Mouse (Mus musculus) small intestine, adult 2 months (tissue): Measurements from ENCODE around the gene Mgrn1. TPM values are rescaled to one million over a fixed set of nuclear protein-coding genes. Genes with fewer than 3 reads are reported as not detected.

Experiments used
- H3K27ac ChIP-seq: fragments of 200-500 bp; 2 replicates; pipeline ENCODE4 v1.5.1; 2012; ENCODE audit warnings: low read depth, low read length, control low read depth, inconsistent platforms; ENCODE audit not compliant: insufficient read depth
- H3K27me3 ChIP-seq: fragments of 200-500 bp; 2 replicates; pipeline ENCODE4 v1.6.1; 2012; ENCODE audit warnings: mild to moderate bottlenecking, moderate library complexity, low read length, inconsistent platforms; ENCODE audit not compliant: control insufficient read depth, insufficient read depth
- H3K36me3 ChIP-seq: fragments of 200-500 bp; 2 replicates; pipeline ENCODE4 v1.6.1; 2012; ENCODE audit warnings: mild to moderate bottlenecking, low read length, control low read depth, inconsistent platforms; ENCODE audit not compliant: control insufficient read depth, insufficient read depth
- H3K4me1 ChIP-seq: fragments of 200-500 bp; 2 replicates; pipeline ENCODE4 v1.6.1; 2012; ENCODE audit warnings: low read length, inconsistent platforms, mixed read lengths; ENCODE audit not compliant: control insufficient read depth, insufficient read depth, insufficient read length
- H3K4me3 ChIP-seq: fragments of 200-500 bp; 2 replicates; pipeline ENCODE4 v1.5.1; 2012; ENCODE audit warnings: low read depth, mild to moderate bottlenecking, control low read depth, inconsistent platforms, low read length, moderate library complexity
- CTCF ChIP-seq: fragments of 200-500 bp; IDR thresholded peaks from 2 replicates; pipeline ENCODE4 v1.5.1; 2012; ENCODE audit warnings: low read depth, mild to moderate bottlenecking, control low read depth, inconsistent platforms, low read length, moderate library complexity, mixed read lengths; ENCODE audit not compliant: insufficient replicate concordance, insufficient read length; ENCODE audit errors: extremely low read depth
- POLR2A ChIP-seq: fragments of 200-500 bp; IDR thresholded peaks from 2 replicates; pipeline ENCODE4 v1.6.1; 2012; ENCODE audit warnings: low read depth, mild to moderate bottlenecking, control low read depth, inconsistent platforms, low read length, moderate library complexity
- WGBS: fragments of 180-500 bp; shearing (Covaris S2); methylation state at CpG from one replicate; pipeline ENCODE4 v1.1.7; 2018; 5-methylcytosine and 5-hydroxymethylcytosine counted together
- polyA plus RNA-seq: library from polyadenylated mRNA; depleted of rRNA; stranded (reverse); fragments of >200 nt; gene quantifications from 2 replicates; pipeline ENCODE4 v1.2.3, GENCODE M21; 2012

Gene Mgrn1
- polyA plus RNA-seq, 1 experiment = 164 TPM

DNA sequence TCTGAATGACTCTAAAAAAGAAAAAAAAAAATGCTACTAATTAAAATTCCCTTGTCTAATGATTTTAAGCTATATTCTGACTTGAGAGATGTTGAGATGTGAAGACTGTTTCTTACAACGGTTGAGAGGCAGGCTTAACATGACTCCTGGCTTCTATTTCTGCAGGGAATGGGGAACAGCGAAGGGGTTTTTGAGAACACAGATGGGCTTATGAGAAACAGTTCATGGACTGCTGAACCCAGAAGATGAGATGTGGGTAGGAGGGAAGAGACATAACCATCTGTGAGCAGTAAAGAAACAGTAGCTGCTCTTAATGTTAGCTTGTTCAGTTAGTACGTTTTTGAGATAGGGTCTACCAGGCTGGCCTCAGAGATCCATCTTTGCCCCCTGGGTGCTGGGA is 70.6 kb downstream of the Mgrn1 start:
- Histone ChIP-seq H3K36me3 (peaks cover 48% of the 10 kb centered on the region), H3K27me3 (no peaks in the 10 kb centered on the region), H3K4me1 (no peaks in the 10 kb centered on the region), H3K4me3 (no peak overlapping the region), H3K27ac (no peak overlapping the region)
- TF ChIP-seq POLR2A (no peak), CTCF (no peak)
- WGBS = 89% methylated on average over 3 of the region's 3 CpGs

DNA sequence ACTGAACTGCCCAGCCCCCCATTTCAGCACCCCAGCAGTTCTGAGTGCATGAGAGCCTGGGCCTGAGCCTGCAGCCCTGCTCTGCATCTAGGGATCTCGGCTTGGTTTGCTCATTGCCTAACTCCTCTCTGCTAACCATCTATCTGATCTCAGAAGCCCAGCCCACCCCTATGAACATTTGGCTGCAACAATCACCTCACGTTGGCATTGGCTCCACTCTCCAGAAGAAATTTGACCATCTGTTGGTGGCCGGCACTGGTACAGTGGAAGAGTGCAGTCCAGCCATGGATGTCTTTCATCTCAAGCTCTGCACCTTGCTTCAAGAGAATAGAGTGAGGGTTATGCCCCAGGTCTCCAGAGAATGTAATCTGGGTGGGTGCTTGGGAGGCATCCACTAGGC is 71.4 kb downstream of the Mgrn1 start:
- Histone ChIP-seq H3K27me3 (no peaks in the 10 kb centered on the region), H3K36me3 (peaks cover 44% of the 10 kb centered on the region), H3K27ac (no peak overlapping the region), H3K4me1 (peaks cover 4% of the 10 kb centered on the region; the same call in 1 of the 2 replicates), H3K4me3 (no peak overlapping the region)
- TF ChIP-seq CTCF = no peak
- no peak for TF ChIP-seq POLR2A
- WGBS = 88% methylated on average over 3 of the region's 3 CpGs

DNA sequence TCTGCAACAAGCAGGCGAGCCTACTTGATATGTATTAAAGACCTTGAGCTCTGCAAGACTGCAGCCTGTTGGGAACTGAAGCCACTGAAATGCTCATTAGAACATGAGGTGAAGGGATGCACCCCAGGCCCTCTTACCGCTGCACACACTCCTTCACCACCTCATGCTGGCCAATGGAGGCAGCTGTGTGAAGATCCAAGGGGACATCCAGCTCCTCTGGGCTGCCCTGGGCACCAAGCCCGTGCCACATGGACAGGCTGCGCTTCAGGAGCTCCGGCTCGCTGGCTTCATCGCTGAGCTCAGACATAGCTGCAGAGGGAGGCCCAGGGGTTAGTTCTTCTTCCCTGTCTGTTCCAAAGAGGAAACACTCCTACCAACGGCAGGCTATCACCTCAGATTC is 74.2 kb downstream of the Mgrn1 start:
- no peak overlapping the region for H3K4me3 ChIP-seq
- WGBS = 79% methylated on average over 8 of the region's 8 CpGs
- TF ChIP-seq POLR2A (no peak), CTCF (no peak)
- peaks cover 13% of the 10 kb centered on the region; the same call in 1 of the 2 replicates for H3K4me1 ChIP-seq
- H3K36me3 ChIP-seq = peaks cover 20% of the 10 kb centered on the region
- H3K27me3 ChIP-seq = no peaks in the 10 kb centered on the region
- H3K27ac ChIP-seq = no peak overlapping the region

DNA sequence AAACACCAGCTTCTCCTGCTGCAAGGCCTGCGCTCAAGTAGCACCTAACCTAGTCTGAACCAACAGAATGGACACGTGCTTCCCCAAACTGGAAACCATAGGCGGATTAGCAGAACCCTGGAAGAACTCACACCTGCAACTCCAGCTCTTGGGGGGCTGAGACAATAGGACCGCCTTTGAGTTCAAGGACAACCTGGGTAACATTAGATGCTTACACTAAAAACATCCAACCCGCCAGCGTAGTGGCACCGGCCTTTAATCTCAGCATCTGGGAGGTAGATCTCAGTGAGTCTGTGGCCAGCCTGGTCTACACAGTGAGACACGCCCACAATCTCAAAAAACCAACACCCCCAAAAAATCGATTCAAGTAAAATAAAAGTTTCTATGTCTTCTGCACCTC is 77.3 kb downstream of the Mgrn1 start:
- 27% methylated on average over 9 of the region's 9 CpGs for WGBS
- Histone ChIP-seq H3K27ac (no peak overlapping the region), H3K4me3 (peak overlapping the region; percentile 72), H3K4me1 (peaks cover 13% of the 10 kb centered on the region; the same call in 1 of the 2 replicates), H3K27me3 (no peaks in the 10 kb centered on the region), H3K36me3 (peaks cover 2% of the 10 kb centered on the region; the same call in 1 of the 2 replicates)
- TF ChIP-seq CTCF = no peak
- TF ChIP-seq POLR2A = no peak

DNA sequence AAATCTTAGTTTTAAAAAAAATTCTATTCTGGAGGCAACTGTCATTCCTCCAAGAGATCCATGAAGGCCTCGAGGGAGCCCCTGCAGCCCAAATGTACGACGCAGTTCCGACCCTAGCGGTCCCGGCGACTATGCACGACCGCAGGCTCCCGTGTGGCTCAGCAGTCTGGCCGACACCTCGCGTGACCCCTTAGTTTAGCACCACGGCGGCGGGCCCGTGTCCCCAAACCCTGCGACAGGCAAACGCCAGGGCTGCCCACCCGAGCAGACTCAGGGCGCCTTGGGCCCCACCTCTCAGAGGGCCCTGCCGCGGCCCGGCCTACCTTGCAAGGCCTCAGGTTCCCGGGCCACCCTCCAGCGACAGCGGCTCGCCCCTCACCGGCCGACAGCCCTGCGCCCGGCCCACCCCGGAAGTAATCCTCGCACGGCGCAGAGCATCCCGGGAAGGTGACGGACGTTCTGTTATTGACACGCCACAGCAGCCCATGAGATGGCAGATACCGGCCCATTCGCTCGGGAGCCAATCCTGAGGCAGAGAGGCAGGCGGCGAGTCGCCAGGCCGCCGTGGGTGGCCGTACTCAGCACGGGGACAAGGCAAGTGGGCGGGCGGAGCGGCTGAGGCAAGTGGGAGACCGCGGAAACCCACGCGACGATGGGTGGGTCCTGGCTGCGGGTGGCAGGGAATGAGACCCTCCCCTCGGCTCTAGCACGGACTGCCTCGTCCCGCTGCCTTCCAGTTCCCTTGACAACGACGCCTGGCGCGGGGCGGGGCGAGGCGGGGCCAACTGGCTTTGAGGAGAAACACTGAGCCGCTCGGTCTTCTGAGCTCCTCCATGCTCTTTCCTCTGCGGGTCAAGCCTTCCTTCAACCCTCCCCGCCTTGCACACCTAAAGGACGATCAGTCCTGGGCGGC is 78.0 kb downstream of the Mgrn1 start, which contains the start of gene Anks3:
Gene Anks3 (minus strand): TSS at position 409 of the 913 bp plus-strand sequence.
- TF ChIP-seq CTCF (no peak), POLR2A (peak; percentile 28; the same call in 1 of the 2 replicates)
- no peaks in the 10 kb centered on the region for H3K27me3 ChIP-seq
- peak within 1 kb of the TSS; percentile 44 for H3K27ac ChIP-seq
- no peaks in the 10 kb centered on the region; the same call in 1 of the 2 replicates for H3K36me3 ChIP-seq
- H3K4me1 ChIP-seq = peaks cover 13% of the 10 kb centered on the region; the same call in 1 of the 2 replicates
- peak within 1 kb of the TSS; percentile 72 for H3K4me3 ChIP-seq
- WGBS = under 1% methylated on average over 76 of the region's 76 CpGs

DNA sequence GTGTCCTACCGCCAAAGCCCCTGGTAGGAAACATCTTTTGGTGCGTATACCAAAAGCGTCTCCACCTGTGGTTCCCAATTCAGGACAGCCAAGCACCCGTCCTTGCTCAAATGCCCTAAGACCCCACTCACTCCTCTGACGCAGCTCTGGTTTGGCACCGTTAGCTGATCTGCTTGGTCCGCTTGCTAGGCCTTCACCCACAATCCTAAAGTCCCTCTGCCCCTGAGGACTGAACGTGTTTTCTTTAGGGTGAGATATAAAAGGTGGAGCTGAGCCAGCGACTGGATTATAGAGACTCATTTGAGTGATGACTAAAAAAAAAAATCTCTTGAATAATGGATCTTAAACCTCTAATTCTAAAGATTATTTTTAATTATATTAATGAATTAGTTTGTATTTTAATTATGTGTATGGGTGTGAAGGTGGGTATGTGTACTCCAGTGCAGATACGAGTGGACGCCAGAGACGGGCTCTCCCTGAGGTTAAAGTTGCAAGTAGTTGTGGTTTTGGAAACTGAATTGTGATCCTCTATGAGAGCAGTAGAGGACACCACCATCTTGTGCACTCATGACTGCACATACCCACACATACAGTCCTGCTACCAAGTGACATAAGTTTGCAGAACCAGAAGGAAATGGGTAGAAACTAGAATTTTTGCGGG is 78.8 kb downstream of the Mgrn1 start:
- Histone ChIP-seq H3K4me3 (peak overlapping the region; percentile 72), H3K36me3 (no peaks in the 10 kb centered on the region; the same call in 1 of the 2 replicates), H3K4me1 (peaks cover 13% of the 10 kb centered on the region; the same call in 1 of the 2 replicates), H3K27ac (no peak overlapping the region), H3K27me3 (no peaks in the 10 kb centered on the region)
- 11% methylated on average over 13 of the region's 13 CpGs for WGBS
- TF ChIP-seq CTCF (no peak), POLR2A (no peak)
